Mouse (Mus musculus) C2C12 (cell line): Measurements from ENCODE around the gene Reep6. TPM values are rescaled to one million over a fixed set of nuclear protein-coding genes. Genes with fewer than 3 reads are reported as not detected.
A peak's percentile ranks its signal among the peaks of the same experiment; 100 is the strongest.

Experiments
- H3K27me3 ChIP-seq: one replicate; pipeline ENCODE4 v1.6.1; 2011; ENCODE audit not compliant: control insufficient read depth, insufficient read depth, insufficient read length
- H3K36me3 ChIP-seq: one replicate; pipeline ENCODE4 v1.6.1; 2011; ENCODE audit not compliant: control insufficient read depth, insufficient read depth
- H3K4me3 ChIP-seq: one replicate; pipeline ENCODE4 v1.5.1; 2011; ENCODE audit warnings: mild to moderate bottlenecking, control low read depth; ENCODE audit not compliant: poor library complexity, insufficient read depth, severe bottlenecking
- H3K79me2 ChIP-seq: one replicate; pipeline ENCODE4 v1.6.1; 2011; ENCODE audit not compliant: control insufficient read depth, insufficient read depth
- H3K79me3 ChIP-seq: one replicate; pipeline ENCODE4 v1.6.1; 2011; ENCODE audit warnings: low read depth, control low read depth
- H3ac ChIP-seq: one replicate; pipeline ENCODE3; 2011; ENCODE audit warnings: low read depth; ENCODE audit not compliant: control insufficient read depth, insufficient read length
- CEBPB ChIP-seq: IDR thresholded peaks from one replicate; pipeline ENCODE4 v1.6.1; 2011; ENCODE audit warnings: low read depth, mild to moderate bottlenecking, control low read depth, moderate library complexity
- CTCF ChIP-seq: IDR thresholded peaks from one replicate; pipeline ENCODE4 v1.5.1; 2011; ENCODE audit not compliant: control insufficient read depth, insufficient read depth, insufficient read length
- FOSL1 ChIP-seq: IDR thresholded peaks from one replicate; pipeline ENCODE4 v1.8.0; 2011; ENCODE audit warnings: mild to moderate bottlenecking, low read length; ENCODE audit not compliant: poor library complexity, insufficient read depth, severe bottlenecking
- MAX ChIP-seq: IDR thresholded peaks from one replicate; pipeline ENCODE4 v1.6.1; 2011; ENCODE audit warnings: mild to moderate bottlenecking, control low read depth
- MYOD1 ChIP-seq: IDR thresholded peaks from one replicate; pipeline ENCODE4 v1.6.1; 2011; ENCODE audit warnings: low read depth; ENCODE audit not compliant: control insufficient read depth, insufficient read length
- MYOG ChIP-seq: IDR thresholded peaks from one replicate; pipeline ENCODE4 v1.6.1; 2011; ENCODE audit not compliant: control insufficient read depth, insufficient read length; ENCODE audit errors: extremely low read depth
- USF1 ChIP-seq: IDR thresholded peaks from one replicate; pipeline ENCODE4 v1.6.1; 2011; ENCODE audit warnings: low read depth, mild to moderate bottlenecking, control low read depth, moderate library complexity
- polyA plus RNA-seq: library from polyadenylated mRNA; unstranded; fragments of >200 nt; fragmentation: generic; extraction: Trizol; gene quantifications from one replicate; pipeline ENCODE4 v1.2.1, GENCODE M21; 2012; ENCODE audit warnings: missing spikeins

Reep6 gene
- polyA plus RNA-seq, 1 experiment: 5.9 TPM

DNA sequence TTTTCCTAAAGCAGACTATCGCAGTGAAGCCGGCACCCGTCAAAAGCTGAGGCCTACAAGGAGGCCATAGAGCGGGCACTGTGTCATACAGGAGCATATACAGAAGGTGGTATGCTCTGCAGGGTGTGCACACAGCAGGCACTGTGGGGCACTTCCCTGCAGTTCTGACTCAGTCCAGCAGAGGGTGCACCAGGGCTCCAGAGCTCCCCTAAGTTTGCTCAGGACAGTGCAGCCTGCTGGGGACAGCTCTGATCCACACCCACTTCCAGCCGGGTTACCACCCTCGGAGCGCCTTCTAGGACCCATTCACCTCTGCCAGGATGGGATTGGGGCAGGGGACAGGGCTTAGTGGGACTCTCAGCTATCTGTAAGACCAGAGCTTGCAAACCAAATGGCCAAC lies 20.5 kb downstream of the Reep6 start:
- no peak for TF ChIP-seq MYOD1
- TF ChIP-seq MYOG: no peak
- no peak for TF ChIP-seq MAX
- no peak for TF ChIP-seq CEBPB
- no peak for TF ChIP-seq FOSL1
- TF ChIP-seq USF1: no peak
- peak; percentile 95 for TF ChIP-seq CTCF
- Histone ChIP-seq H3K36me3 (no peaks in the 10 kb centered on the region), H3ac (no peak overlapping the region), H3K4me3 (no peak overlapping the region), H3K79me2 (no peaks in the 10 kb centered on the region), H3K27me3 (peaks cover 6% of the 10 kb centered on the region), H3K79me3 (no peaks in the 10 kb centered on the region)

DNA sequence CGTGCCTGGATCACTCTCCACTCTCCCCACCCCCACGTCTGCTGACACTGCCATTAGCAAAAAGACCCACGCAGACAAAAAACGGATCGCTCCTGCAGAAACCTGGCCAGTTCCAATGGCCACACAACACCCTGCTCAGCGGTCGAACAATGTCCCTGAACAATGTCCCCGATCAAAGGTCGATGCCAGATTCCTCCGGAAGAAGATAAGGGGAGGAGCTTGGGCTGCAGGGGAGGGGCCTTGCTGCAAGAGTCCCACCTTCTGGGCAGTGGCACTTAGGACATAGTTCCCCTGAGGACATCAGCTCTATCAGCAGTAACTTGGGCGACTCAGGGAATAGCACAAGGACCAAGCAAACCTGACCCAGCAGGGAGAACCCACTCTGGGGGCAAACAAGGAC lies 22.1 kb downstream of the Reep6 start:
- Histone ChIP-seq H3K79me3 (no peaks in the 10 kb centered on the region), H3K27me3 (peaks cover 22% of the 10 kb centered on the region)
- no peak for TF ChIP-seq FOSL1
- no peak for TF ChIP-seq MAX
- no peak for TF ChIP-seq MYOG
- no peak for TF ChIP-seq USF1
- no peak for TF ChIP-seq MYOD1
- no peak for TF ChIP-seq CEBPB
- no peak for TF ChIP-seq CTCF

DNA sequence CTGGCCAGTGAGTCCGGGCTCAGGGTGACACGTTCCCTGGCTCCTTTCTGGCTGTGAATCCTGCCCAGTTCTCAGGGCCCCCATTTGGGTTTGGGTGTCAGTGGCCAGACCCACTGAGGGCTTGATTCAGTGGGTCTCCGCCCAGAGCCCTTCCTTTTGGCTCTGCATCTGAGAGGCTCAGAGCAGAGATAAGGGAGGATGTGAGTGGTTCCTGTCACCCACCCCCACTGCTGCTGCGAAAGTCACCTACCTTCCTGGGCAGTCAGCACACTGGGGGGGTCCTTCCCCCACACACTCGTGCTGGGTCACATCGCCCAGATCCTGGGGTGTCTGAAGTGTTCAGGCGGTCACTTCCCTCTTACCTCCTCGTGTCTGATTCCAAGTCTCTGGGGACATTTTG lies 23.0 kb downstream of the Reep6 start:
- H3K27me3 ChIP-seq: peaks cover 30% of the 10 kb centered on the region

More for the DNA sequence above, 22.1 kb downstream of the Reep6 start:
- Histone ChIP-seq H3K79me2 (no peaks in the 10 kb centered on the region), H3ac (no peak overlapping the region), H3K36me3 (no peaks in the 10 kb centered on the region), H3K4me3 (no peak overlapping the region)

GRCm38 (mm10) chr10:80355431-80355830 lies 25.7 kb downstream of the Reep6 start:
- TF ChIP-seq MYOD1 (no peak), CEBPB (no peak), USF1 (no peak), CTCF (no peak), FOSL1 (no peak), MAX (no peak), MYOG (no peak)
- no peaks in the 10 kb centered on the region for H3K79me3 ChIP-seq
- H3K79me2 ChIP-seq: no peaks in the 10 kb centered on the region
- H3K27me3 ChIP-seq: peaks cover 55% of the 10 kb centered on the region
- H3K4me3 ChIP-seq: no peak overlapping the region
- H3ac ChIP-seq: no peak overlapping the region
- H3K36me3 ChIP-seq: no peaks in the 10 kb centered on the region

More for the DNA sequence above, 23.0 kb downstream of the Reep6 start:
- Histone ChIP-seq H3ac (no peak overlapping the region), H3K36me3 (no peaks in the 10 kb centered on the region), H3K79me2 (no peaks in the 10 kb centered on the region), H3K79me3 (no peaks in the 10 kb centered on the region), H3K4me3 (no peak overlapping the region)
- TF ChIP-seq FOSL1 (no peak), CEBPB (no peak)

GRCm38 (mm10) chr10:80356001-80356682 lies 26.4 kb downstream of the Reep6 start, which contains the start of gene Plk5:
Gene Plk5, plus strand, starts transcription at chr10:80356459.
- Histone ChIP-seq H3K79me3 (no peaks in the 10 kb centered on the region), H3K36me3 (no peaks in the 10 kb centered on the region), H3ac (no peak within 1 kb of the TSS), H3K4me3 (no peak within 1 kb of the TSS), H3K27me3 (peaks cover 56% of the 10 kb centered on the region), H3K79me2 (no peaks in the 10 kb centered on the region)
- TF ChIP-seq MYOD1 (no peak), CTCF (no peak), CEBPB (no peak), MAX (no peak), FOSL1 (no peak), MYOG (no peak)

GRCm38 (mm10) chr10:80356737-80357136 lies 27.0 kb downstream of the Reep6 start:
- Histone ChIP-seq H3ac (no peak overlapping the region), H3K79me3 (no peaks in the 10 kb centered on the region), H3K36me3 (no peaks in the 10 kb centered on the region), H3K4me3 (no peak overlapping the region), H3K27me3 (peaks cover 56% of the 10 kb centered on the region), H3K79me2 (no peaks in the 10 kb centered on the region)
- no peak for TF ChIP-seq CTCF
